Mouse (Mus musculus): ENCODE measurements around the gene Il12rb1.

DNA sequence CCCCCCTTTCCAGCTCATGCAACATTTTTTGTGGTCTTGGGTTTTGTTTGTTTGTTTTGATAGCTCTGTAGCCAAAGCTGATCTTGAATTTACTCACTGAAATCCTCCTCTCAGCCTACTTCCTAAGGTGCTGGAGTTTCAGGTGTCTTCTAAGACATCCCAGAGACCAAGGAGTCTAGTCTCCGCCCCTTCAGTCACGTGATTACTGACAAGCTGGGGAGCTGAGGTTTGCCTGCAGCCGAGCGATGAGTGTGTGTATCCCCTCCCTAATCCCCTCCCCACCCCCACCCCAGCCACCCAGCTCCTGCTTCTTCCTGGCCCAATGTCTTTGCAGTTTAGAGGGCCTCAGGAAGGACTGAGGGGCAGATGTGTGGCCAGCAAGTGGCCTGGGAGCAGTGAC is 49.3 kb downstream of the Il12rb1 start:
- TF ChIP-seq CTCF (IDR thresholded peaks at IDR 0.05; ENCODE audit: borderline replicate concordance, control insufficient read depth, extremely low read depth, insufficient read depth, low read length, poor library complexity), result no peak
- no peak for TF ChIP-seq POLR2A (IDR thresholded peaks at IDR 0.05; ENCODE audit: control insufficient read depth, extremely low read depth, insufficient read depth, low read length, poor library complexity)

Measured in thymus, adult 2 months (tissue).